In genomic region chr13:49248467-49248862, GRCm38 (mm10) we compare ENCODE assay signal across 8 mouse cellular contexts. TPM values are rescaled to one million over a fixed set of nuclear protein-coding genes. Genes with fewer than 3 reads are reported as not detected.
DNase-seq lines count a peak whose midpoint lies in the region; ATAC-seq and TF ChIP-seq lines count a peak whose summit lies in the region.

Gene Susd3, minus strand, starts transcription at chr13:49248706.

- H3K27me3 ChIP-seq in kidney, embryonic 14.5 days (ENCODE audit: control insufficient read depth, insufficient read depth, low read length): peaks cover 24% of the 10 kb centered on the region
- H3K27me3 ChIP-seq in embryonic facial prominence, embryonic 11.5 days (ENCODE audit: control insufficient read depth, insufficient read depth, low read length): peaks cover 25% of the 10 kb centered on the region
- H3K27me3 ChIP-seq in limb, embryonic 11.5 days (ENCODE audit: control insufficient read depth, insufficient read depth, low read length): peaks cover 25% of the 10 kb centered on the region
- peaks cover 43% of the 10 kb centered on the region for H3K27me3 ChIP-seq in neural tube, embryonic 13.5 days
- no peaks in the 10 kb centered on the region for H3K27me3 ChIP-seq in cerebellum, adult 2 months (ENCODE audit: control insufficient read depth, insufficient read depth, low read length)

- peak; percentile 40; the same call in 1 of the 2 replicates for ATAC-seq in kidney, embryonic 14.5 days (ENCODE audit: low FRiP score, low TSS enrichment)
- no peak for ATAC-seq in embryonic facial prominence, embryonic 11.5 days (replicated peaks; ENCODE audit: insufficient number of reproducible peaks, low FRiP score, low TSS enrichment, low read depth)
- ATAC-seq in limb, embryonic 11.5 days (ENCODE audit: insufficient number of reproducible peaks, low FRiP score, low TSS enrichment, low read depth): no peak
- ATAC-seq in neural tube, embryonic 13.5 days (ENCODE audit: low read depth): no peak
- ATAC-seq in megakaryocyte progenitor cell, adult 5-6 weeks (replicated peaks; ENCODE audit: poor library complexity): no peak

- no peak within 1 kb of the TSS for H3K27ac ChIP-seq in kidney, embryonic 14.5 days (ENCODE audit: low read depth, low read length)
- H3K27ac ChIP-seq in embryonic facial prominence, embryonic 11.5 days (replicated peaks; ENCODE audit: low read depth, low read length): no peak within 1 kb of the TSS
- no peak within 1 kb of the TSS for H3K27ac ChIP-seq in limb, embryonic 11.5 days (replicated peaks; ENCODE audit: low read depth, low read length)
- H3K27ac ChIP-seq in neural tube, embryonic 13.5 days (replicated peaks): no peak within 1 kb of the TSS
- H3K27ac ChIP-seq in cerebellum, adult 2 months (ENCODE audit: insufficient read depth, low read length): no peak within 1 kb of the TSS

- WGBS in kidney, embryonic 14.5 days: 18% methylated on average over 8 of the region's 8 CpGs
- 24% methylated on average over 8 of the region's 8 CpGs for WGBS in embryonic facial prominence, embryonic 11.5 days
- 19% methylated on average over 7 of the region's 8 CpGs for WGBS in limb, embryonic 11.5 days
- WGBS in neural tube, embryonic 13.5 days: 15% methylated on average over 8 of the region's 8 CpGs
- 21% methylated on average over 7 of the region's 8 CpGs for WGBS in cerebellum, adult 2 months

- H3K4me3 ChIP-seq in kidney, embryonic 14.5 days (ENCODE audit: low read length): peak within 1 kb of the TSS; percentile 47
- peak within 1 kb of the TSS; percentile 38 for H3K4me3 ChIP-seq in embryonic facial prominence, embryonic 11.5 days (ENCODE audit: low read depth, low read length)
- H3K4me3 ChIP-seq in limb, embryonic 11.5 days (ENCODE audit: low read depth, low read length): peak within 1 kb of the TSS; percentile 36
- H3K4me3 ChIP-seq in neural tube, embryonic 13.5 days: peak within 1 kb of the TSS; percentile 37
- no peak within 1 kb of the TSS for H3K4me3 ChIP-seq in cerebellum, adult 2 months (replicated peaks; ENCODE audit: insufficient read depth, low read depth, low read length)

- no peak for TF ChIP-seq CTCF in cerebellum, adult 2 months (IDR thresholded peaks at IDR 0.05; ENCODE audit: borderline replicate concordance, insufficient read depth, low read depth, low read length)

- H3K4me1 ChIP-seq in kidney, embryonic 14.5 days (ENCODE audit: control insufficient read depth, insufficient read depth, low read length): peaks cover 12% of the 10 kb centered on the region; the same call in 1 of the 2 replicates
- H3K4me1 ChIP-seq in embryonic facial prominence, embryonic 11.5 days (ENCODE audit: control insufficient read depth, insufficient read depth, low read length): peaks cover 3% of the 10 kb centered on the region; the same call in 1 of the 2 replicates
- 0 out of 2 replicates have a peak, but pooled peaks cover 2% of the 10 kb centered on the region for H3K4me1 ChIP-seq in limb, embryonic 11.5 days (ENCODE audit: control insufficient read depth, insufficient read depth, low read length)
- H3K4me1 ChIP-seq in neural tube, embryonic 13.5 days (replicated peaks): peaks cover 12% of the 10 kb centered on the region
- no peaks in the 10 kb centered on the region for H3K4me1 ChIP-seq in cerebellum, adult 2 months (ENCODE audit: control insufficient read depth, insufficient read depth, low read length)

- peak within 1 kb of the TSS; percentile 68 for H3K4me2 ChIP-seq in kidney, embryonic 14.5 days (replicated peaks; ENCODE audit: low read depth, low read length)
- H3K4me2 ChIP-seq in embryonic facial prominence, embryonic 11.5 days (ENCODE audit: low read depth, low read length): peak within 1 kb of the TSS; percentile 69
- peak within 1 kb of the TSS; percentile 68 for H3K4me2 ChIP-seq in limb, embryonic 11.5 days (ENCODE audit: low read depth, severe bottlenecking)
- peak within 1 kb of the TSS; percentile 61 for H3K4me2 ChIP-seq in neural tube, embryonic 13.5 days

- no peaks in the 10 kb centered on the region for H3K9me3 ChIP-seq in kidney, embryonic 14.5 days (ENCODE audit: control insufficient read depth, low read length)
- no peaks in the 10 kb centered on the region for H3K9me3 ChIP-seq in embryonic facial prominence, embryonic 11.5 days (replicated peaks; ENCODE audit: control insufficient read depth, low read length)
- no peaks in the 10 kb centered on the region for H3K9me3 ChIP-seq in limb, embryonic 11.5 days (ENCODE audit: control insufficient read depth, low read length)
- H3K9me3 ChIP-seq in neural tube, embryonic 13.5 days: no peaks in the 10 kb centered on the region

- TF ChIP-seq POLR2A in cerebellum, adult 2 months (IDR thresholded peaks at IDR 0.05; ENCODE audit: borderline replicate concordance, insufficient read depth, low read length): no peak

- H3K9ac ChIP-seq in kidney, embryonic 14.5 days (ENCODE audit: low read depth, low read length): peak within 1 kb of the TSS; percentile 38; the same call in 1 of the 2 replicates
- H3K9ac ChIP-seq in embryonic facial prominence, embryonic 11.5 days (replicated peaks; ENCODE audit: low read length): peak within 1 kb of the TSS; percentile 46
- H3K9ac ChIP-seq in limb, embryonic 11.5 days (ENCODE audit: low read length): no peak within 1 kb of the TSS
- H3K9ac ChIP-seq in neural tube, embryonic 13.5 days: peak within 1 kb of the TSS; percentile 44; the same call in 1 of the 2 replicates

- no peaks in the 10 kb centered on the region for H3K36me3 ChIP-seq in kidney, embryonic 14.5 days (ENCODE audit: control insufficient read depth, insufficient read depth, low read length)
- H3K36me3 ChIP-seq in embryonic facial prominence, embryonic 11.5 days (replicated peaks; ENCODE audit: control insufficient read depth, insufficient read depth, low read depth, low read length): no peaks in the 10 kb centered on the region
- no peaks in the 10 kb centered on the region for H3K36me3 ChIP-seq in limb, embryonic 11.5 days (ENCODE audit: control insufficient read depth, insufficient read depth, low read length)
- no peaks in the 10 kb centered on the region for H3K36me3 ChIP-seq in neural tube, embryonic 13.5 days

- no peak for DNase-seq in kidney, postnatal 25 days
- DNase-seq in embryonic facial prominence, embryonic 11.5 days (ENCODE audit: low spot score): no peak
- no peak for DNase-seq in limb, embryonic 11.5 days (ENCODE audit: low spot score)
- no peak for DNase-seq in cerebellum, adult 2 months
- DNase-seq in adrenal gland, postnatal 4 days (ENCODE audit: low spot score in 2 of 2): no peak

RNA-seq across cellular contexts. Expression of gene Susd3, which starts in this region (rescaled TPM):
- 8.5 and 12.6 TPM in 2 replicates for polyA plus RNA-seq in kidney, embryonic 14.5 days (2014; fragmentation: Nextera tagmentation; extraction: Ambion mirVana)
- polyA plus RNA-seq in embryonic facial prominence, embryonic 11.5 days (2014; fragmentation: Nextera tagmentation; extraction: Ambion mirVana): 1.2 and 1.3 TPM in 2 replicates
- polyA plus RNA-seq in limb, embryonic 11.5 days (2014; fragmentation: Nextera tagmentation; extraction: Ambion mirVana): 0.52 and 1.2 TPM in 2 replicates
- polyA plus RNA-seq in neural tube, embryonic 13.5 days (2015; fragmentation: Nextera tagmentation; extraction: Ambion mirVana): 0.55 and 1.1 TPM in 2 replicates
- polyA plus RNA-seq in cerebellum, adult 2 months (2012; rRNA removed): 1.1 and 1.2 TPM in 2 replicates
- 10 to 100 TPM in 1 of 2 experiments, 1 to 10 TPM in 1; 8.2 to 11.3 TPM for total RNA-seq in adrenal gland, postnatal 4 days (2021)
- 3.8 and 5.7 TPM in 2 replicates for total RNA-seq in megakaryocyte progenitor cell, adult 5-6 weeks (2015)
- total RNA-seq in megakaryocyte progenitor cell, adult 5-6 weeks (2017): 1.7 and 4.0 TPM in 2 replicates
